Mouse (Mus musculus): ENCODE data around the gene Fgf8. TPM values are rescaled to one million over a fixed set of nuclear protein-coding genes. Genes with fewer than 3 reads are reported as not detected.

Gene Fgf8
- polyA plus RNA-seq, 1 experiment from 2014 or later: 0.16 TPM

GRCm38 (mm10) chr19:45783181-45783932 is 40.6 kb upstream of the Fgf8 start, which contains the start of gene Mgea5:
Mgea5 (minus strand) TSS chr19:45783837.
- Histone ChIP-seq H3K27ac (ENCODE audit: low read length) (peak within 1 kb of the TSS; percentile 98), H3K27me3 (replicated peaks; ENCODE audit: control insufficient read depth, insufficient read depth, low read length) (no peaks in the 10 kb centered on the region), H3K4me3 (ENCODE audit: low read length) (peak within 1 kb of the TSS; percentile 100), H3K9me3 (ENCODE audit: control insufficient read depth, low read length) (no peaks in the 10 kb centered on the region), H3K4me1 (ENCODE audit: control insufficient read depth, insufficient read depth, low read length) (peaks cover 20% of the 10 kb centered on the region), H3K36me3 (ENCODE audit: control insufficient read depth, insufficient read depth, low read length) (no peaks in the 10 kb centered on the region), H3K9ac (ENCODE audit: low read depth, low read length) (peak within 1 kb of the TSS; percentile 98), H3K4me2 (ENCODE audit: low read depth, low read length) (peak within 1 kb of the TSS; percentile 74)
- peak; percentile 98 for ATAC-seq
- WGBS: under 1% methylated on average over 60 of the region's 71 CpGs

DNA sequence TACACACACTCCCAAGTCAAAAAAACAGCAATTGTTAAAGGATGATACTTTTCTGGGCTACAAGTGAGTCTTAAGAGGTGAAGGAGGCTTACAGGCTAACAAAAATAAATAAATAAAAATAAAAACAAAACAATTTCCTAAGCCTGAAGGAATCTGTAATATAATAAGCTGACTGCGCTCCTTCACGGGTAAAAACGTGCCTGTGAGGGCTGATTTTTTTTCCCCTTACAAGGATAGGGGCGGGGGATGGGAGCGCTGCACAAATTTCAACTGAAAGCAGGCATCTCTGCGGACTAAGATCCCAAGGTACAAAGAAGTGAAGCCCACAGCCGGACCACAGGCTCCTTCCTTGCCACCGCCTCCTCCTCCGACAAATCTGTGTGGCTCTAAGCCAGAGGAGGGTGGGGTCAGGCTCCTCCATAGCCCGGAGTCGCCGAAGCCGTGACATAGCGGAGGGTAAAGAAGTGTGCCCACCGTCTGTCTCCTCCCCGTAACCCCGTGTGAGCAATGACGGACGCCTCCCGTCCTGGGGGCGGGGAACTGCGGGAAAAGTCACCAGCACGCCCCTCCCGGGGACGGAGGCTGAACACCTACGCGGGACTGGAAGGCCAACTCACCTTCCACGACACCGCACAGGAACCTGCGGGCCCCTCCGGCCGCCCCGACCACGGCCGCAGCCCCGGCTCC is 39.7 kb upstream of the Fgf8 start:
- Histone ChIP-seq H3K9me3 (ENCODE audit: control insufficient read depth, low read length) (no peaks in the 10 kb centered on the region), H3K4me1 (ENCODE audit: control insufficient read depth, insufficient read depth, low read length) (peaks cover 20% of the 10 kb centered on the region), H3K9ac (ENCODE audit: low read depth, low read length) (peak overlapping the region; percentile 98), H3K4me3 (ENCODE audit: low read length) (peak overlapping the region; percentile 100), H3K27ac (ENCODE audit: low read length) (peak overlapping the region; percentile 98), H3K27me3 (replicated peaks; ENCODE audit: control insufficient read depth, insufficient read depth, low read length) (no peaks in the 10 kb centered on the region), H3K36me3 (ENCODE audit: control insufficient read depth, insufficient read depth, low read length) (no peaks in the 10 kb centered on the region), H3K4me2 (ENCODE audit: low read depth, low read length) (peak overlapping the region; percentile 53)
- WGBS: under 1% methylated on average over 36 of the region's 36 CpGs
- peak; percentile 47 for ATAC-seq

GRCm38 (mm10) chr19:45781676-45782075 is 39.0 kb upstream of the Fgf8 start:
- 0 out of 2 replicates have a peak, but pooled peaks cover 3% of the 10 kb centered on the region for H3K36me3 ChIP-seq (ENCODE audit: control insufficient read depth, insufficient read depth, low read length)
- H3K27ac ChIP-seq (ENCODE audit: low read length): no peak overlapping the region
- H3K9me3 ChIP-seq (ENCODE audit: control insufficient read depth, low read length): no peaks in the 10 kb centered on the region
- H3K4me1 ChIP-seq (ENCODE audit: control insufficient read depth, insufficient read depth, low read length): peaks cover 20% of the 10 kb centered on the region
- no peak for ATAC-seq
- H3K4me3 ChIP-seq (ENCODE audit: low read length): peak overlapping the region; percentile 100
- peak overlapping the region; percentile 53 for H3K4me2 ChIP-seq (ENCODE audit: low read depth, low read length)
- 57% methylated on average over 8 of the region's 8 CpGs for WGBS
- H3K9ac ChIP-seq (ENCODE audit: low read depth, low read length): 0 out of 2 replicates have a peak overlapping the region, but pooled peaks have one; percentile 0
- no peaks in the 10 kb centered on the region for H3K27me3 ChIP-seq (replicated peaks; ENCODE audit: control insufficient read depth, insufficient read depth, low read length)

DNA sequence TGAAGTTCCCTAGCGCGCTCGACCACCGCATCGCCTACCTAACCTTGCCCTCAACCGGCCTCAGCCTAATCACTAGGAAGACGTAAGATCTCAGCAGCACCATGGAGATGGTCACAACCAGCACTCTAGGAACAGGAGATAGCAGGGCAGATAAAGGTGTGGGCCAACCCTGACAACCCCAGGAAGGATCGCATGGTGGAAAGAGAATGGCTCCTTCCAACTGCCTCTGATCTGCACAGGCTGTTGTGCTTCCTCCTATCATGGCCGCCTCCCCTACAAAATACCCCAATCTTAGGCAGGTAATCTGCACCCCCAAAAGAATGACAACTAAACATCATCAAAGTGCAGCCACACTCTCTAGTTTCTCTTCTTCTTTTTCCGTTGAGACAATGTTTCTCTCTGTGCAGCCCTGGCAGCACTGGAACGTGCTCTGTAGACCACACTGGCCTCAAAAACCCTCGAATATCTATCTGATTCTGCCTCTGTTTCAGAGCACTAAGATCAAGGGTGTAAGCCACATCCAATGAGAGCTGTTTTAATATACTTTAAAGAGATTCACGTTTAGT is 37.7 kb upstream of the Fgf8 start:
- no peaks in the 10 kb centered on the region for H3K9me3 ChIP-seq (ENCODE audit: control insufficient read depth, low read length)
- no peaks in the 10 kb centered on the region for H3K27me3 ChIP-seq (replicated peaks; ENCODE audit: control insufficient read depth, insufficient read depth, low read length)
- WGBS: 80% methylated on average over 13 of the region's 13 CpGs
- ATAC-seq: no peak
- H3K36me3 ChIP-seq (ENCODE audit: control insufficient read depth, insufficient read depth, low read length): 0 out of 2 replicates have a peak, but pooled peaks cover 5% of the 10 kb centered on the region
- H3K4me3 ChIP-seq (ENCODE audit: low read length): no peak overlapping the region
- H3K9ac ChIP-seq (ENCODE audit: low read depth, low read length): no peak overlapping the region
- no peak overlapping the region for H3K27ac ChIP-seq (ENCODE audit: low read length)
- no peak overlapping the region for H3K4me2 ChIP-seq (ENCODE audit: low read depth, low read length)
- peaks cover 20% of the 10 kb centered on the region for H3K4me1 ChIP-seq (ENCODE audit: control insufficient read depth, insufficient read depth, low read length)

DNA sequence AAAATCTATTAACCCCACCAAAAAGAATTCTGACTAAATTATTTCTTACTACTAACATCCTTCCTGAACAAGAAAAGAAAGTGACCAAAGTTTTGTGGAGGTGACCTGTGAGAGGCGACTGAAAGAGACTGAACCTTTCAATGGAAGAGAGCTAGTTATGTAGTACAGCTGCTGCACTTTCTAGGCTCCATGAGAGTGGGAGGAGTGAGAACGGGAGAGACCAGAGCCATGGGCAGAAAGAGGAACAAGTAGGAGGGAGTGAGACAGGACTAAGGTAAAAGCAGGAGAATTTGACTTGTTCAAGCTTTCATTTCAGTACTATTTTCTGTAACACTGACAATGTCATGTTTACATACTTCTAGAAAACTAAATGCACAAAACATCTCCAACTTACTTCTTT is 32.8 kb upstream of the Fgf8 start:
- WGBS: 72% methylated on average over 2 of the region's 2 CpGs
- Histone ChIP-seq H3K4me3 (ENCODE audit: low read length) (no peak overlapping the region), H3K4me1 (ENCODE audit: control insufficient read depth, insufficient read depth, low read length) (peaks cover 7% of the 10 kb centered on the region; the same call in 1 of the 2 replicates), H3K27ac (ENCODE audit: low read length) (no peak overlapping the region), H3K9ac (ENCODE audit: low read depth, low read length) (no peak overlapping the region), H3K4me2 (ENCODE audit: low read depth, low read length) (no peak overlapping the region), H3K27me3 (replicated peaks; ENCODE audit: control insufficient read depth, insufficient read depth, low read length) (no peaks in the 10 kb centered on the region), H3K36me3 (ENCODE audit: control insufficient read depth, insufficient read depth, low read length) (peaks cover 17% of the 10 kb centered on the region), H3K9me3 (ENCODE audit: control insufficient read depth, low read length) (no peaks in the 10 kb centered on the region)
- no peak for ATAC-seq

DNA sequence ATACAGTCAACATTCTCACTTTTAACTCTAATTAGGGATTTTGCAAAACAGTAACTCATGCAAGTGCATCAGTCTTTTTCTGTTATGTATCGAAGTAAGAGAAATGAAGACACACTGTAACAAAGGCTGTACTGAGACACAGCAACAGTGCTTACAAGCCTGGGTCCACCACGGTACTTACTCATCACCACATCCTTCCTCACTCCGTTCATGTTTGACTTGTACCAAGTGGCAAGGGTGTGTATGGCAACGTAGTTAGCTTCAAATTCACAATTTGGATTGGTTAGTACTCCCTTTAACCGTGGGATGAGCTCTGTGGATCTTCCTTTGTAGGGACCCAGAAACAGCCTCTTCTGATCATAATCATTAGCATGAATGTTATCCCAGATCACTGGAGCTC is 28.8 kb upstream of the Fgf8 start:
- ATAC-seq: no peak

DNA sequence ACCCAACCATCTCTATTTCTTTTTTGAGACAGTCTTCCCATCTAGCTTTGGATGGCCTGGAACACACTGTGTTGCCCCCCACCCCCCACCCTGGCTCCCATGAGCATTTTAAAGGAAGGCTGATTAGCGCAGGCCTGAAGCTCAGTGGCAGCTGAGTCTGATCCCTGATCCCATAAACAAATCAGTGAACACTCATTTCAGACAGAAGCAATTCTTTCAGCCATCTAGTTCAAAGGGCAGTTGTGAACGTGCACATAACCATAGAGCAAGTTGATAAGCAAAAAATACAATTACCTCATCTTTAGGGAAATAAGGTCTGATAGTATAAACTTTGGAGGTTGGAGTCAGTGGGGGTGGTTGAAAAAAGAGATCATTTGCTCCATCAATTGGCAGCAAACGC is 18.1 kb upstream of the Fgf8 start:
- H3K27me3 ChIP-seq (replicated peaks; ENCODE audit: control insufficient read depth, insufficient read depth, low read length): no peaks in the 10 kb centered on the region
- no peak overlapping the region for H3K27ac ChIP-seq (ENCODE audit: low read length)
- 73% methylated on average over 3 of the region's 3 CpGs for WGBS
- 0 out of 2 replicates have a peak, but pooled peaks have one; percentile 63 for ATAC-seq
- H3K36me3 ChIP-seq (ENCODE audit: control insufficient read depth, insufficient read depth, low read length): peaks cover 11% of the 10 kb centered on the region
- H3K4me2 ChIP-seq (ENCODE audit: low read depth, low read length): no peak overlapping the region
- H3K4me1 ChIP-seq (ENCODE audit: control insufficient read depth, insufficient read depth, low read length): no peaks in the 10 kb centered on the region
- H3K4me3 ChIP-seq (ENCODE audit: low read length): no peak overlapping the region
- no peak overlapping the region for H3K9ac ChIP-seq (ENCODE audit: low read depth, low read length)
- no peaks in the 10 kb centered on the region for H3K9me3 ChIP-seq (ENCODE audit: control insufficient read depth, low read length)

More for the DNA sequence above, 28.8 kb upstream of the Fgf8 start:
- WGBS: 86% methylated on average over 5 of the region's 5 CpGs
- Histone ChIP-seq H3K27me3 (replicated peaks; ENCODE audit: control insufficient read depth, insufficient read depth, low read length) (no peaks in the 10 kb centered on the region), H3K27ac (ENCODE audit: low read length) (no peak overlapping the region), H3K9ac (ENCODE audit: low read depth, low read length) (no peak overlapping the region), H3K9me3 (ENCODE audit: control insufficient read depth, low read length) (no peaks in the 10 kb centered on the region), H3K4me1 (ENCODE audit: control insufficient read depth, insufficient read depth, low read length) (no peaks in the 10 kb centered on the region), H3K36me3 (ENCODE audit: control insufficient read depth, insufficient read depth, low read length) (peaks cover 24% of the 10 kb centered on the region), H3K4me3 (ENCODE audit: low read length) (no peak overlapping the region), H3K4me2 (ENCODE audit: low read depth, low read length) (no peak overlapping the region)

- Histone ChIP-seq H3K4me2 (ENCODE audit: low read depth, low read length) (no peak overlapping the region), H3K4me3 (ENCODE audit: low read length) (no peak overlapping the region), H3K4me1 (ENCODE audit: control insufficient read depth, insufficient read depth, low read length) (no peaks in the 10 kb centered on the region), H3K9me3 (ENCODE audit: control insufficient read depth, low read length) (no peaks in the 10 kb centered on the region), H3K36me3 (ENCODE audit: control insufficient read depth, insufficient read depth, low read length) (peaks cover 22% of the 10 kb centered on the region), H3K27me3 (replicated peaks; ENCODE audit: control insufficient read depth, insufficient read depth, low read length) (no peaks in the 10 kb centered on the region), H3K9ac (ENCODE audit: low read depth, low read length) (no peak overlapping the region), H3K27ac (ENCODE audit: low read length) (no peak overlapping the region)
- ATAC-seq: no peak
- WGBS: 92% methylated on average over 5 of the region's 5 CpGs
Observed at GRCm38 (mm10) chr19:45758671-45759070, 16.0 kb upstream of the Fgf8 start.

GRCm38 (mm10) chr19:45753551-45753950 is 10.8 kb upstream of the Fgf8 start:
- no peak for ATAC-seq
- Histone ChIP-seq H3K4me2 (ENCODE audit: low read depth, low read length) (no peak overlapping the region), H3K36me3 (ENCODE audit: control insufficient read depth, insufficient read depth, low read length) (peaks cover 23% of the 10 kb centered on the region), H3K4me1 (ENCODE audit: control insufficient read depth, insufficient read depth, low read length) (peaks cover 6% of the 10 kb centered on the region), H3K4me3 (ENCODE audit: low read length) (no peak overlapping the region), H3K27me3 (replicated peaks; ENCODE audit: control insufficient read depth, insufficient read depth, low read length) (no peaks in the 10 kb centered on the region), H3K9me3 (ENCODE audit: control insufficient read depth, low read length) (no peaks in the 10 kb centered on the region), H3K9ac (ENCODE audit: low read depth, low read length) (no peak overlapping the region), H3K27ac (ENCODE audit: low read length) (no peak overlapping the region)
- WGBS: 91% methylated on average over 3 of the region's 3 CpGs

Measured in intestine, embryonic 16.5 days (tissue).